Mouse (Mus musculus) liver, embryonic 14 days (tissue): ENCODE results near the gene Amtn. TPM values are rescaled to one million over a fixed set of nuclear protein-coding genes. Genes with fewer than 3 reads are reported as not detected.

ENCODE experiments used
- polyA plus RNA-seq: library from polyadenylated mRNA; depleted of rRNA; stranded (reverse); fragments of >200 nt; gene quantifications from 2 replicates; pipeline ENCODE4 v1.2.3, GENCODE M21; 2012; rRNA removed

The Amtn gene
- not detected in 2 replicates for polyA plus RNA-seq

DNA sequence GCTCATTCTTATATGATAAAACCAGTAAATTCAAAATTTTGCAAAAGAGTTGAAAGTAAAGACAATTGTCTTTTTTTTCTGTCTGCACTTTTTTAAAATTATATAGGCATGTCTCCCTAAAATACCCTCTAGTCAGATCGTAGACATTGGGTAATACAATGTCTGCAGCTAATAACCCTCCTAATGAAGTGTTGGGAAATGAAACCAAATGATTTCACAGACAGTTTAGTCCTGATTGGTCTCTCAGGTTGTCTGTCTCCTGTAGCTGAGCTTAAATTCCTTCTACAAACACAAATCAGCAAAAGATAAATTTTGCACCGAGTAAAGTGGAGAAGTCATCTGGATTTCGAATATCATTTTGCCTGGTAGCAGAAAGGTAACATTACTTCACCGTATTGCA lies at the start of gene Amtn:
TSS of gene Amtn (plus strand) at position 301 of the 400 bp plus-strand sequence.

Other genes with a start within 250 kb of the Amtn start
- gene Gm11115, start 222.0 kb upstream of the Amtn start, polyA plus RNA-seq = not detected in 2 replicates
- gene Gm7714, start 107.2 kb upstream of the Amtn start, polyA plus RNA-seq = not detected in 2 replicates
- not detected in 2 replicates for gene Prol1, start 58.8 kb upstream of the Amtn start, polyA plus RNA-seq
- gene Ambn, start 79.9 kb downstream of the Amtn start, polyA plus RNA-seq = not detected in 2 replicates
- gene Enam, start 111.9 kb downstream of the Amtn start, polyA plus RNA-seq = not detected in 2 replicates
- gene Jchain, start 151.8 kb downstream of the Amtn start, polyA plus RNA-seq = 0.07 and 0.09 TPM in 2 replicates
- 29.3 and 30.5 TPM in 2 replicates for gene Utp3, start 178.4 kb downstream of the Amtn start, polyA plus RNA-seq
- 4.6 and 5.3 TPM in 2 replicates for gene Rufy3, start 188.9 kb downstream of the Amtn start, polyA plus RNA-seq